Mouse (Mus musculus) lung, postnatal 0 days (tissue): ENCODE measurements around the gene Tmem240. TPM values are rescaled to one million over a fixed set of nuclear protein-coding genes. Genes with fewer than 3 reads are reported as not detected.

Source experiments
- ATAC-seq: fragments of 200-750 bp; cut with Nextera tagmentation; 2 replicates; pipeline ENCODE4 v1.8.0; 2017; ENCODE audit warnings: moderate library complexity
- DNase-seq: peaks from one replicate; pipeline ENCODE4 v3.0.0-alpha.2; 2016; ENCODE audit warnings: low spot score
- H3K27ac ChIP-seq: fragments of 300-500 bp; sonication (generic); 2 replicates; pipeline ENCODE4 v1.5.1; 2014; ENCODE audit warnings: antibody characterized with exemption, mild to moderate bottlenecking, low read length, mixed read lengths
- H3K27me3 ChIP-seq: fragments of 300-500 bp; sonication (generic); replicated peaks from 2 replicates; pipeline ENCODE4 v1.6.1; 2014; ENCODE audit warnings: low read length, mixed read lengths; ENCODE audit not compliant: insufficient read depth
- H3K36me3 ChIP-seq: fragments of 300-500 bp; sonication (generic); 2 replicates; pipeline ENCODE4 v1.6.1; 2014; ENCODE audit warnings: low read length, mixed read lengths; ENCODE audit not compliant: insufficient read depth
- H3K4me1 ChIP-seq: fragments of 300-500 bp; sonication (generic); 2 replicates; pipeline ENCODE4 v1.6.1; 2014; ENCODE audit warnings: antibody characterized with exemption, low read depth, low read length, mixed read lengths; ENCODE audit not compliant: insufficient read depth
- H3K4me2 ChIP-seq: fragments of 300-500 bp; sonication (generic); replicated peaks from 2 replicates; pipeline ENCODE4 v1.6.1; 2014; ENCODE audit warnings: low read depth, mild to moderate bottlenecking, low read length, moderate library complexity, mixed read lengths
- H3K4me3 ChIP-seq: fragments of 300-500 bp; sonication (generic); 2 replicates; pipeline ENCODE4 v1.5.1; 2014; ENCODE audit warnings: low read depth, low read length
- H3K9ac ChIP-seq: fragments of 300-500 bp; sonication (generic); replicated peaks from 2 replicates; pipeline ENCODE4 v1.6.1; 2014; ENCODE audit warnings: low read depth, mild to moderate bottlenecking
- H3K9me3 ChIP-seq: fragments of 300-500 bp; sonication (generic); 2 replicates; pipeline ENCODE4 v1.6.1; 2016; ENCODE audit warnings: low read length, mixed read lengths
- CTCF ChIP-seq: IDR thresholded peaks from 2 replicates; pipeline ENCODE4 v1.5.1; 2016; ENCODE audit warnings: antibody characterized with exemption, mild to moderate bottlenecking
- EP300 ChIP-seq: IDR thresholded peaks from 2 replicates; pipeline ENCODE4 v1.6.1; 2016; ENCODE audit warnings: antibody characterized with exemption, mild to moderate bottlenecking, control low read depth
- WGBS: fragments of 180-500 bp; shearing (Covaris S2); extraction: QIAGEN DNeasy Blood & Tissue Kit; methylation state at CpG from one replicate; pipeline ENCODE4 v1.1.7; 2014; 5-methylcytosine and 5-hydroxymethylcytosine counted together
- polyA plus RNA-seq: library from polyadenylated mRNA; unstranded; fragments of >200 nt; fragmentation: Nextera tagmentation; extraction: Ambion mirVana; gene quantifications from 2 replicates; pipeline ENCODE4 v1.2.1, GENCODE M21; 2015

Gene Tmem240
- polyA plus RNA-seq, 1 experiment from 2014 or later, result 0.63 TPM

DNA sequence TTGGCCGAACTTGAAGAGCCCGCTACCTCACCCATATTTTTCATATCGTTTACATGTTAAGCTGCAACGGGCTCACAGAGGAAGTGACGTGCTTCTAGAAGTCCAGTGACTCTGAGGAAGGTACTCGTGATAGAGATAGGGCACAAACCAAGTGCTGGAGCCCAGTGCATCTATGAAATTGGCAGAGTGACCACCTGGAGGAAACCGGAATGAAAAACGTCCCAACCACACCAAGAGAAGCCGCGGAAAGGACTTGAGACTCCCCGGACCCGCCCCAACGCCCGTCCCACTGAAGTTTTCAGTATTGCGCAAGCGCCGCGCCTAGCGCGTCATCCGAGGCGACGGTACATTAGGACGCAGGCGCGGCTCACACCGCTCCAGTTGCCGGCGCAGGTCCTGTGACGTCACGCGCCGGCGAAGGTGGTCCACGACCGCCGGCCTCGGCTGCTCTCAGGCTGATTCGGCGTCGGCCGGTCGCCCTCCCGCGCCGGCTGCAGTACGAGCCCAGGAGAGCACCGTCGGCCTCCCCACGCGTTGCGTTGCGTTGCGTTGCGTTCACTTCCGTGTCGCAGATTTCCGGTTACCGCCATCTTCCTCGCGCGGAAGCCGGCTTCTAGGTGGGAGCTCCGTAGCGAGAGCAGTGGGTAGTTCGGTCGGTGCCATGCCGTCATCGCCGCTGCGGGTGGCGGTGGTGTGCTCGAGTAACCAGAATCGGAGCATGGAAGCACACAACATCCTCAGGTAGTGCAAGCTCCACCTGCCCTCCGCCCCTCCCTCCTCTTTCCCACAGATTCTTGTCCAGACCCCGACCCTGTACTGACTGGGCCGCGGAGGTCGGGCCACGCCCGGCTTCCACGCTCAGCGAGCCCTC lies 29.6 kb upstream of the Tmem240 start, which contains the start of gene Ssu72:
TSS of gene Ssu72 (plus strand) at position 80 of the 871 bp plus-strand sequence.
- WGBS, result under 1% methylated on average over 81 of the region's 83 CpGs
- H3K27me3 ChIP-seq, result no peaks in the 10 kb centered on the region
- TF ChIP-seq EP300 (peak; percentile 15; the same call in 1 of the 2 replicates), CTCF (no peak)
- DNase-seq (peak; percentile 96), ATAC-seq (peak; percentile 95)
- H3K4me1 ChIP-seq, result peaks cover 5% of the 10 kb centered on the region; the same call in 1 of the 2 replicates
- peak within 1 kb of the TSS; percentile 98 for H3K27ac ChIP-seq
- H3K9ac ChIP-seq, result peak within 1 kb of the TSS; percentile 99
- H3K36me3 ChIP-seq, result no peaks in the 10 kb centered on the region
- peak within 1 kb of the TSS; percentile 94 for H3K4me3 ChIP-seq
- no peaks in the 10 kb centered on the region for H3K9me3 ChIP-seq
- H3K4me2 ChIP-seq, result peak within 1 kb of the TSS; percentile 77

DNA sequence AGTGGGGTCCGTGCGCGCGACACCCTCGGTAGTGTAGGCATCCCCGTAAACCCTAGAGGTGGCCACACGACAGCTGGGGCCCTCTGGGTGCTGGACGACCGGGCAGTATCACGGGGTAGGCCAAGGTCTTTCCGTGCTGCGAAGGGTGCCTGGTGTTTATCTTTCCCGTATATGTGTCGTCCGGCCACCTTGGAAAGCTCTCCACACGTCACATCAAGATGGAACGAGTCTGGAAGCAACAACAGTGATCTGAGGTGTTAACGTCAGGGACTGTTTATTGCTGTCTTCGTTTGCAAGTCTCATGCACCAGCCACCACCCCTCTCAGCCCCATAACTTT lies 29.0 kb upstream of the Tmem240 start:
- WGBS, result under 1% methylated on average over 19 of the region's 19 CpGs
- ATAC-seq (no peak; the same call in 1 of the 2 replicates), DNase-seq (peak; percentile 70)
- Histone ChIP-seq H3K9ac (peak overlapping the region; percentile 99), H3K4me3 (peak overlapping the region; percentile 94), H3K4me1 (peaks cover 5% of the 10 kb centered on the region; the same call in 1 of the 2 replicates), H3K27me3 (no peaks in the 10 kb centered on the region), H3K27ac (peak overlapping the region; percentile 98), H3K36me3 (no peaks in the 10 kb centered on the region), H3K9me3 (no peaks in the 10 kb centered on the region), H3K4me2 (peak overlapping the region; percentile 77)
- TF ChIP-seq CTCF, result no peak
- TF ChIP-seq EP300, result no peak

DNA sequence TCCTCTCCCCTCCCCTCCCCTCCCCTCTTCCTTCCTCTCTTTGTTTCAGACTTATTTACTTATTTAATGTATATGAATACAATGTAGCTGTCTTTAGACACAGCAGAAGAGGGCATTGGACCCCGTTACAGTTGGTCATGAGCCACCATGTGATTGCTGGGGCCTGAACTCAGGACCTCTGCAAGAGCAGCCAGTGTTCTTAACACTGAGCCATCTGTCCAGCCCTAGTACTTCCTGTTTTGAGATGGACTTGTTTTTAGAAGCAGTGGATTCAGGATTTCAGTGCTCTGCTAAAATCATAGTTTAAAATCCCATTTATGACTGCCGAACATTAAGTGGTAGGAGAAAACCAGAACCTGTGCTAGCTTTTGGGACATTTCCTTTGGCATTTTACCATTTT lies 26.0 kb upstream of the Tmem240 start:
- H3K27ac ChIP-seq, result no peak overlapping the region

DNA sequence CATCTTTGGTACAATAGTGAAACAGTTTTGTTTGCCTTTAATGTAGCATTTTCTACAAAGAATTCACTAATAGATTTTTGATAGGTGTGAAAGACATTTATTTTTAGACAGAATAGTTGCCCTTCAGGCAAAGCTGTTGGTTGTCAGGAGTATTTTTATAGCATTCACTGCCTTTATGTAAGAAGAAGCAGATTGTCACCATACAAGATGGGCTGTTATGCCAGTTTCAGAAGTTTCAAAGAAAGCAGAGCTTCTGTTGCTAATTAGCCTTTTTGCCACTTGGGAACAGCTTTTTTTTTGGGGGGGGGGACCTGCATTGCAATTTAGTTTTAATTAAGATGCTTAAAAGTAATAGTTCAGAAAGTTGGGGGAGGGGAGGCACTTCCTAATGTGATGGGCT lies 25.6 kb upstream of the Tmem240 start:
- no peaks in the 10 kb centered on the region for H3K9me3 ChIP-seq
- H3K36me3 ChIP-seq, result no peaks in the 10 kb centered on the region
- H3K27ac ChIP-seq, result no peak overlapping the region
- H3K4me3 ChIP-seq, result no peak overlapping the region
- H3K4me2 ChIP-seq, result no peak overlapping the region
- peaks cover 5% of the 10 kb centered on the region; the same call in 1 of the 2 replicates for H3K4me1 ChIP-seq
- H3K9ac ChIP-seq, result no peak overlapping the region
- TF ChIP-seq CTCF (no peak), EP300 (no peak)
- H3K27me3 ChIP-seq, result no peaks in the 10 kb centered on the region
- no peak for ATAC-seq
- no peak for DNase-seq

More for the DNA sequence above, 26.0 kb upstream of the Tmem240 start:
- ATAC-seq, result no peak
- Histone ChIP-seq H3K27me3 (no peaks in the 10 kb centered on the region), H3K4me1 (peaks cover 5% of the 10 kb centered on the region; the same call in 1 of the 2 replicates), H3K9ac (no peak overlapping the region), H3K4me2 (no peak overlapping the region), H3K9me3 (no peaks in the 10 kb centered on the region), H3K36me3 (no peaks in the 10 kb centered on the region), H3K4me3 (no peak overlapping the region)
- TF ChIP-seq CTCF (no peak), EP300 (no peak)
- 69% methylated on average over 2 of the region's 2 CpGs for WGBS
- DNase-seq, result no peak

DNA sequence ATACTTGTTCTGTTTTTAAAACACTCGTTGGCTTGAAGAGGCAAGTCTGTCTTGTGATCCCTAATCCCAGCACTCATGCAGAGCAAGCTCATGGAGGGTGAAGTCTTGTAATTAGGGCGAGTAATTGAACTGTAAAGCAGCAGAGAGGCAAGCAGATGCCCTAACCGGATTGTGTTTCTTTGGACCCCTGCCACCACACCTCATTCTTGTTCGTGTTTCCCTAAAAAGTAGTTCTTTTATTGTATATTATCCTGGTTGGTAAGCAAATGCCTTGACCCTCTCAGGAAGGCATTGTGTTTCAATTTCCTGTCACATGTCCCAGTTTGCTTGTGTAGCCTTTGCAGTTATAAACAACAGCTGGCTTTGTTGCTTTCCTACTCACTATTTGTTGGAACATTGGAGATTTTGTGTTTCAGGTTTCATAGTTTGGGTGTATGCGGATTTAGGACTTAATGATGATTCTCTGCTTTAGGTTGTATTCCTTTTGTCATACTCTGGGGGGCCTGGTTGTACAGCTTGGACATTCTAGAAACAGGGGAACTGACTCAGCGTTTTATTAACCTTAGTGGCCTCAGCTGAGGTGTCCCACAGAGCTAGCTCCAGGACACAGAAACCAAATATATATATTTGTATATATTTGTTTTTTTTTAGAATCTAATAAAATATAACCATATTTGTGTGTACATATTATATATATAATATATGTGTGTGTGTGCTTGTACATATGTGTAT lies 23.9 kb upstream of the Tmem240 start:
- DNase-seq (peak; percentile 57), ATAC-seq (peak; percentile 65)
- Histone ChIP-seq H3K9me3 (no peaks in the 10 kb centered on the region), H3K27me3 (no peaks in the 10 kb centered on the region), H3K4me1 (peaks cover 5% of the 10 kb centered on the region; the same call in 1 of the 2 replicates), H3K36me3 (peaks cover 5% of the 10 kb centered on the region), H3K9ac (no peak overlapping the region), H3K4me3 (no peak overlapping the region), H3K4me2 (0 out of 2 replicates have a peak overlapping the region, but pooled peaks have one; percentile 17), H3K27ac (peak overlapping the region; percentile 69)
- WGBS, result 43% methylated on average over 6 of the region's 6 CpGs
- TF ChIP-seq CTCF (no peak), EP300 (peak; percentile 72)

DNA sequence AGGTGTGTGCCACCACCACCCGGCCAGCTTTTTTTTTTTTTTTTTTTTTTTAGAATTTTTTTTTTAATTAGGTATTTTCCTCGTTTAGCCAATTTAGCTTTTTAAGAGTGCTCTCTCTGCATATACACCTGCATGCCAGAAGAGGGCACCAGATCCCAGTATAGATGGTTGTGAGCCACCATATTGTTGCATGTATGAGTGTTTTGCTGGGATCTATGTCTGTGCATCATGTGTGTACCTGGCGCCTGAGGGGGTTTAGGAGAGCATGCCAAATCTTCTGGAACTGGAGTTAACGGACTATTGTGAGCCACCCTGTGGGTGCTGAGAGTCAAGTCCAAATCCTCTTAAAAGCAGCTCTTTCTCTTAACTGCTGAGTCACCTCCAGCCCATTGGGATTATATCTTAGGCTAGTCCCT lies 12.9 kb upstream of the Tmem240 start:
- no peaks in the 10 kb centered on the region; the same call in 1 of the 2 replicates for H3K36me3 ChIP-seq
- no peak overlapping the region for H3K4me3 ChIP-seq
- H3K9me3 ChIP-seq, result no peaks in the 10 kb centered on the region
- H3K9ac ChIP-seq, result no peak overlapping the region
- H3K4me1 ChIP-seq, result no peaks in the 10 kb centered on the region
- DNase-seq (peak; percentile 54), ATAC-seq (peak; percentile 38; the same call in 1 of the 2 replicates)
- no peaks in the 10 kb centered on the region for H3K27me3 ChIP-seq
- no peak overlapping the region for H3K27ac ChIP-seq
- no peak overlapping the region for H3K4me2 ChIP-seq
- TF ChIP-seq EP300 (no peak), CTCF (peak; percentile 76)
- 73% methylated on average over 4 of the region's 4 CpGs for WGBS
